Mouse (Mus musculus): ENCODE measurements around the gene Olfr317.
A peak's percentile ranks its signal among the peaks of the same experiment; 100 is the strongest.
"Not testable (repeated sequence)": the region's sequence is repeated elsewhere in the genome, so short reads cannot be mapped to it uniquely, and the experiment has no call there.

Gene Olfr317

DNA sequence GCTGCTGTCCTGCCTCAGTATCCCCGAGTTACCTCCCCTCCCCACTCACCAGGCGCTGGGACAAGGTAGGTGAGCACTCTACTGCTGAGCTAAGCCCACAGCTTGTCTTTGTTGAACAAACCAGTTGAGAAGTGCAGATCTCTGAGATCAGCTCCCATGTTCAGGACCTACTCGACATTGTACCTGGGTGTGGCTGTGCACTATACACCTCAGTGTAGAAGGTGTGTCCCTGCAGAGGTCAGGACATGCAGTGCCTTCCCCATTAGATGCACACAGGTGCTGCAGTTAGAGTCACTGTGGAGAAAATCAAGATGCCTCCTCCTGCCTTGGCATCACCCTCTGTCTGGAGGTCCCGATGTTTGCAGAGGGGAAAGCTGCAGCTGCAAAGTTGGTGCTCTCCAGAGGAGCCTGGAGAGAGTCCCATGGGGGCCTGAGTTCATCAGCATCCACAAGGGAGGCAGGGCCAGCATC, at the start of gene Olfr317:
TSS of gene Olfr317 (minus strand) at position 421 of the 471 bp plus-strand sequence.
- no peak for DNase-seq (ENCODE audit: low spot score)

DNA sequence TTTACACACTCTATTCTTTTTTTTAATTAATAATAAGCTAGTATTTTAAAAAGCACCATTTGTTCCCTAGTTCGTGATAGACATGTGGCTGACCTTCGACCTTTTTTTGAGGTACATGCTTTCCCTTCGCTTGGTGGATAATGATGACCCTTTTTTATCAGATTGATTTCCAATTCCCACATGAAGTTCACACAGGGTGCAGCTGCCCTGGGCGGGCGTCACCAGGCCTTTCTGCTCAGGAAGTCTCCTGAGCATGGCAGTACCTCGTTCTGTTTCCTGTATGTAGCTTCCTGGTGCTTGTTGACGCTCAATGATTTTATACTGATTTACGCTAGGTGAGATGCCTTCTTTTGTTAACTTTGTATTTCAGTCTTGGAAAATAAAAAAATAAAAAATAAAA, 49.3 kb upstream of the Olfr317 start:
- no peak for DNase-seq (ENCODE audit: low spot score)

DNA sequence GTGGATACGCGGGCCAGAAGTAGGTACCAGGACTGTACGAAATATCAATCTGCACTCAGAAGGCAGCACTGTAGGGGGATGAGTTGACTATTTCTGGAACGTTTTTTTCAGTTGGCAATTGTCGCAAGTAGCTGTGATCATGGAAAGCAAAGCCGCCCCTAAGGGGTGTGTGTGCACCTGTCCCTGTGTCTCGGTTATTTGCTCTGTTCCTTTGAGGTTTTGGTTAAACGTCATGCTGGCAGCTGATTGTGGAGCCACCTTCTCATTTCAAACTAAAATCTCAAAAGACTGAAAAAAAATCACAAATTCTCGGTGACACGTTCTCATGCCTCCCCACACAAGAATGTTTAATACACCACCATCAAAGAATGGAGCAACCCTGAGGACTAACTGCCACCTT, 48.6 kb upstream of the Olfr317 start:
- DNase-seq (ENCODE audit: low spot score) = no peak

DNA sequence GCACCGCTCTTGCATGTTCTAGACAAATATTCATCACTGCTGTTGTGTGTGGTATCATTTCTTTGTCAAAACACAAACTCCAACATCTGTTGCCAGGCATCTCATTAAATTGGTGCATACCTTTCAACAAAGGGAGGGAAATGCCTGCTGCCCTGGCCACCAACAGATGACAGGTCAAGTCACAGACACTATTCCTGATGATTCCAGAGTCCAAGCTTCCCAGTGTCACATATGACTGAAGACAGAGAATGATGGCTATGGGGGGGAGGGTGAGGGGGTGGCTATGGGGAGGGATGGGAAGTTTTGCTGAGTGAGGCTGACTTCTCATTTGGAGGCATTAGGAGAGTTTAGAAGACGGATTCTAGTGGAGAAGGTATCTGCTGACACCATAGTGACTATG, 45.2 kb upstream of the Olfr317 start:
- DNase-seq (ENCODE audit: low spot score) = no peak

DNA sequence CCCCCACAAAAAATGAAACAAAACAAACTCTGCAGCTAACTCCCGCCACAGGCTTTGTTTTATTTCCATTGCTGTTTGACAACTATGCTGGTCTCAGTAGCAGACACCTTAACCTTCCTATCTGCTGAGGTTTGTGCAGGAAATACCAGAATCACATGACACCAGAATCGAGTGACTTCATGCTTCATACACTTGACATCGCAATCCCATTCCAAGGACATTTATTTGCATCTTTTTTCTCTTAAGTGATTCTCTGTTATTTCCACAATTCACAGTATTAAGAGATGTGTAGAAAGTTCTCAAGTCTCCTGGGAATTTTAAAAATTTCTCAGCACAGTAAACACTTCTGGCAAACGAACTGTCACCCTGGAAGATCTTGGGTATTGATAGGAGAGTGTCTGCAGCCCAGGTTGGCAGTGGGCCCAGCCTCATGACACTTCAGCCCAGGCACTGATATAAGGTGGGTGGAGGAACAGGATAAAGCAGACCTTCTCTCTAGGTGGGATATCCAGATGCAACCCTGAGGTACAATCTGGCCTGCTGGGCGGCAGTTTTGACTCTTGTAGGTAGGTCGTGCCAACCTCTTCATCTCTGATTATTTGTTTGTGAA, 43.6 kb upstream of the Olfr317 start, which contains the start of gene Olfr314:
TSS of gene Olfr314 (plus strand) at position 473 of the 610 bp plus-strand sequence.
- DNase-seq (ENCODE audit: low spot score) = peak; percentile 18

DNA sequence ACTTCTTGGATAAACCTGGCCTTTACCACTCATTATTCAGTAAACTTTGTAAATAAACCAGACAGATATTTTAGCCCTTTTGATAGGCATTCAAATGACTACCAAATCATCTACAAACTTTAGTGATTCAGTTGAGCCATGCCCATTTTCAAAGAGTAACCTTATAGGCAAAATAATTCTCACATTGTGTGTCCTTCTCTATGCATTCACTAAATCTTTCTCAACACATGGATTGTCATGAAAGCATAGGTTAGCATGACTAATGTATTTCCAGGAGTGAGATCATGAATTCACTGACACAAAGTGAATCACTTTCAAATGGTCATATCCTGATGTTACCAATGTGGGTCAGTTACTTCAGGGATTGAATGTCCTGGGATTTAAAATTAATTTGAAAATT, 33.9 kb upstream of the Olfr317 start, which contains the start of gene Olfr315:
TSS of gene Olfr315 (plus strand) at position 301 of the 400 bp plus-strand sequence.
- DNase-seq (ENCODE audit: low spot score) = no peak

DNA sequence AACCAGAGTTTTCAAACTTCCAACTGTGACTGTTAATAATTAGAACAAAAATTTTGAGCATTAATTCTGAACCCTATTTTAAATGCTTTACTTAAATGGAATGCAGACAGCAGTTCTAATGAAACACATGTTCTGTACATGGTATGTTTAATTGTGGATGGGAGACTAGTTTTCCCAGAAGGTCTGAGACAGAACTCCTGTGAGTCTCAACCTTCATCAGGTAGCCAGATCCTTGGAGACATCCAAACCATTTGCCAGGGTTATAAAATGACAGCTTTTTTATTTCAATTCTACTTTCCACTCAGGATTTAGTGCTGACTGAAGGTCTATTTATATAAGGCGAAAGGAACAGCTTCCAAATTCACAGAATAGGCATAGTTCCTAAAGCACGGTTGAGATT, 13.4 kb upstream of the Olfr317 start, which contains the start of gene Olfr316:
TSS of gene Olfr316 (plus strand) at position 301 of the 400 bp plus-strand sequence.
- DNase-seq (ENCODE audit: low spot score) = no peak

GRCm38 (mm10) chr11:58751096-58751495, 12.1 kb upstream of the Olfr317 start:
- DNase-seq (ENCODE audit: low spot score) = not testable (repeated sequence)

DNA sequence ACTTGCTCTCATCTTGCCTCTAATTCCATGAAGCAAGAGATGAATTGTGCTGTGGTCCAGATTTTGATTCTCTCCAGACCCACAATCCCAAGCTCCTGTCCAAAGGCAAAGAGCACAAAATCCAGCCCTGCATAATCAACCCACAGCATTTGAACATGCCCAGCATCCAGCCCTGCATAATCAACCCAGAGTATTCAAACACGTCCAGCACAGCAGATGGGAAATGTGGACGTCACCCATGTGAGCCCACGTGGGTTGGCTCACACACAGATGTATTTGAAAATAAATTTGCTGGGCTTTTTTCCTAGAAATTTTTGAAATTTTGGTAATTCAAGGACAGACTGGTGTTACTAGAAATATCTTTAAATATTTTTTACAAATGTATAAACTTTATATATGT, 5.6 kb downstream of the Olfr317 start:
- DNase-seq (ENCODE audit: low spot score) = no peak

- DNase-seq (ENCODE audit: low spot score) = not testable (repeated sequence)
Measured at GRCm38 (mm10) chr11:58727896-58728650, 10.9 kb downstream of the Olfr317 start.

GRCm38 (mm10) chr11:58723914-58724313, 15.1 kb downstream of the Olfr317 start, which contains the start of gene Olfr318:
Gene Olfr318 (minus strand): TSS chr11:58724014.
- no peak for DNase-seq (ENCODE audit: low spot score)

GRCm38 (mm10) chr11:58719701-58720100, 19.3 kb downstream of the Olfr317 start:
- peak; percentile 6 for DNase-seq (ENCODE audit: low spot score)

DNA sequence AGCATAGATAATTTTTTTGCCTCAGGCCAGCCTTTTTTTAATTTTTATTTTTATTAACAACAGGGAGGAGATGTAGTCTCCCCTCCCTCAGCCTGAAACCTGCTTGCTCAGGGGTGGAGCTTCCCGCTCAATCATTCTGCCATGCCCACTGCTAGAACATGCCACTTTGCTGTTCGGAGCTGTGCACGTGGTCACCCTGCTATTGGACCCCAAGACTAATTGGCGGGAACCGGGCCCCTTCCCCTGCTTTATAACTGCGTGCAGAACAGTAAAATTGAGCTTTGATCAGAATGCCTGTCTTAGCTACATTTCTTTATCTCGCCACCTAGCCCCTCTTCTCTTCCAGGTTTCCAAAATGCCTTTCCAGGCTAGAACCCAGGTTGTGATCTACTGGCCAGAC, 21.3 kb downstream of the Olfr317 start:
- not testable (repeated sequence) for DNase-seq (ENCODE audit: low spot score)

GRCm38 (mm10) chr11:58709086-58709485, 29.9 kb downstream of the Olfr317 start:
- no peak for DNase-seq (ENCODE audit: low spot score)

DNA sequence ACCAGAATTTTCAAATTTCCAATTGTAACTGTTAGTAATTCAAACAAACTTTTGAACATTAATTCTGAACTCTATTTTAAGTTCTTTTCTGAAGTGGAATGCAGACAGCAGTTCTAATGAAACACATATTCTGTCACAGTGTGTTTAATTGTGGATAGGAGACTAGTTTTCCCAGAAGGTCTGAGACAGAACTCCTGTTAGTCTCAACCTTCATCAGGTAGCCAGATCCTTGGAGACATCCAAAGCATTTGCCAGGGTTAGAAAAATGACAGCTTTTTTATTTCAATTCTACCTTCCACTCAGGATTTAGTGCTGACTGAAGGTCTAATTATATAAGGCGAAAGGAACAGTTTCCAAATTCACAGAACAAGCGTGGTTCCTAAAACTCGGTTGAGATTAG, 40.1 kb downstream of the Olfr317 start, which contains the start of gene Olfr319:
TSS of gene Olfr319 (plus strand) at position 301 of the 400 bp plus-strand sequence.
- no peak for DNase-seq (ENCODE audit: low spot score)
